ENCODE assay signal across 28 mouse cellular contexts in the genomic region with DNA sequence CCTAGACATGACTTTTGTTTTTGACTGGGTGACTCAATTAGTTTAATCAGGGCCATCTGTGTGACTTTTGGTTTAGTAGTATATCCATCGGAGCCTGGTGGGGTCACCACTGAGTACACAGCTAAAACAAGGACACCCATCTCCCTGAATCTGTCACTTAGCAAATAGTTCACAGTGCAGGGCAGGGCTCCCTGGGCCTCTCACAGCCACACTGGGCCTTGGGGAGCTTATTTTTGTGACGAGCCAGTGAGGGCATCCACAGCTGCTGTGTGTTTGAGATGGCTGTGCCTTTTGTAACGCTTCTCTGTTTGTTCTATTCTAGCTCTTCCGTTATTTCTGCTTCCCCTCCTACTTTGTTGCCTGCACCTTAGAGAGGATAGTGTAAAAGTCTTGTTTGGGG.
A peak's percentile ranks its signal among the peaks of the same experiment; 100 is the strongest.
DNase-seq lines count a peak whose midpoint lies in the region; ATAC-seq and TF ChIP-seq lines count a peak whose summit lies in the region.
"Had no signal": no experiment of that assay in that cellular context is flagged by ENCODE, and none has a peak within 500 bp of the region (broad histone marks: within the 10 kb centered on the region; RNA-seq: fewer than 3 reads in every experiment).

No protein-coding gene starts in this region.

- WGBS in liver, postnatal 0 days (ENCODE audit: insufficient replicate concordance), result 57% methylated on average over 4 of the region's 4 CpGs
- 73% methylated on average over 4 of the region's 4 CpGs for WGBS in liver, embryonic 12.5 days (ENCODE audit: insufficient replicate concordance)
- 83% methylated on average over 4 of the region's 4 CpGs for WGBS in forebrain, embryonic 12.5 days

- H3K4me3 ChIP-seq in liver, postnatal 0 days (ENCODE audit: low read depth, low read length), result no peak overlapping the region
- H3K4me3 ChIP-seq in liver, embryonic 12.5 days, result no peak overlapping the region
- no peak overlapping the region for H3K4me3 ChIP-seq in brown adipose tissue, adult 24 weeks (ENCODE audit: insufficient read depth, low read depth, low read length)
- no peak overlapping the region for H3K4me3 ChIP-seq in forebrain, embryonic 12.5 days (replicated peaks)
- H3K4me3 ChIP-seq: heart, embryonic 12.5 days; layer of hippocampus, adult 2 months; left cerebral cortex, adult 2 months; limb, embryonic 13.5 days; megakaryocyte, embryonic 14.5 days; midbrain, embryonic 12.5 days; myocyte; neural tube, embryonic 13.5 days had no signal

- H3K27me3 ChIP-seq in liver, postnatal 0 days (ENCODE audit: insufficient read depth, low read length), result no peaks in the 10 kb centered on the region
- H3K27me3 ChIP-seq in liver, embryonic 12.5 days (replicated peaks), result no peaks in the 10 kb centered on the region
- 0 out of 2 replicates have a peak, but pooled peaks cover 8% of the 10 kb centered on the region for H3K27me3 ChIP-seq in forebrain, embryonic 12.5 days
- H3K27me3 ChIP-seq: heart, embryonic 12.5 days; limb, embryonic 13.5 days had no signal

- TF ChIP-seq EP300 in liver, postnatal 0 days (IDR thresholded peaks at IDR 0.05; ENCODE audit: low read depth), result no peak

- DNase-seq in liver, postnatal 0 days, result no peak
- DNase-seq in A20 (ENCODE audit: low read depth, low spot score), result peak; percentile 50
- peak; percentile 79 for DNase-seq in CD4-positive helper T cell, adult 2 months (ENCODE audit: low read depth, low spot score)
- DNase-seq in ovary, postnatal 36 days (ENCODE audit: low spot score), result no peak
- DNase-seq: adrenal gland, adult 8-10 months; cerebellum, adult 8-10 months; cerebellum, postnatal 36 days; heart, postnatal 10 days; kidney, adult 11 months; kidney, postnatal 36 days; lung, adult 18-20 months; lung, postnatal 4 days; right cerebral cortex, postnatal 25 days had no signal

- no peak for ATAC-seq in liver, postnatal 0 days
- ATAC-seq in liver, embryonic 12.5 days, result no peak
- ATAC-seq in forebrain, embryonic 12.5 days (ENCODE audit: low FRiP score), result no peak
- ATAC-seq: forebrain, embryonic 14.5 days; lung, postnatal 0 days had no signal

- TF ChIP-seq CTCF in liver, postnatal 0 days (IDR thresholded peaks at IDR 0.05; ENCODE audit: low read depth), result 0 out of 2 replicates have a peak, but pooled peaks have one; percentile 21

- H3K27ac ChIP-seq in liver, postnatal 0 days (ENCODE audit: low read depth), result 0 out of 2 replicates have a peak overlapping the region, but pooled peaks have one; percentile 29
- H3K27ac ChIP-seq in liver, embryonic 12.5 days, result no peak overlapping the region
- 0 out of 2 replicates have a peak overlapping the region, but pooled peaks have one; percentile 8 for H3K27ac ChIP-seq in brown adipose tissue, adult 24 weeks (replicated peaks; ENCODE audit: low read depth, low read length)
- no peak overlapping the region for H3K27ac ChIP-seq in forebrain, embryonic 12.5 days
- H3K27ac ChIP-seq: hindbrain, embryonic 14.5 days; layer of hippocampus, adult 2 months; left cerebral cortex, adult 2 months; limb, embryonic 13.5 days; midbrain, embryonic 12.5 days; neural tube, embryonic 13.5 days had no signal

- no peak overlapping the region for H3K9ac ChIP-seq in liver, postnatal 0 days (replicated peaks)
- H3K9ac ChIP-seq in liver, embryonic 12.5 days, result no peak overlapping the region
- H3K9ac ChIP-seq in forebrain, embryonic 12.5 days, result no peak overlapping the region
- H3K9ac ChIP-seq: heart, embryonic 12.5 days; hindbrain, embryonic 14.5 days; limb, embryonic 13.5 days; midbrain, embryonic 12.5 days; neural tube, embryonic 13.5 days had no signal

- H3K4me1 ChIP-seq in liver, postnatal 0 days (ENCODE audit: insufficient read depth), result peaks cover 8% of the 10 kb centered on the region
- peaks cover 10% of the 10 kb centered on the region; the same call in 1 of the 2 replicates for H3K4me1 ChIP-seq in liver, embryonic 12.5 days
- peaks cover 47% of the 10 kb centered on the region for H3K4me1 ChIP-seq in brown adipose tissue, adult 24 weeks (ENCODE audit: control insufficient read depth, insufficient read depth, insufficient read length, low read length)
- no peaks in the 10 kb centered on the region for H3K4me1 ChIP-seq in forebrain, embryonic 12.5 days
- H3K4me1 ChIP-seq: megakaryocyte, embryonic 14.5 days; midbrain, embryonic 12.5 days; neural tube, embryonic 13.5 days had no signal

- peaks cover 14% of the 10 kb centered on the region for H3K36me3 ChIP-seq in liver, postnatal 0 days (replicated peaks; ENCODE audit: insufficient read depth, low read length)
- H3K36me3 ChIP-seq in liver, embryonic 12.5 days, result no peaks in the 10 kb centered on the region
- H3K36me3 ChIP-seq in forebrain, embryonic 12.5 days (replicated peaks), result no peaks in the 10 kb centered on the region
- H3K36me3 ChIP-seq: midbrain, embryonic 12.5 days; neural tube, embryonic 13.5 days had no signal

- H3K9me3 ChIP-seq in liver, postnatal 0 days (ENCODE audit: low read length), result no peaks in the 10 kb centered on the region
- H3K9me3 ChIP-seq in liver, embryonic 12.5 days (replicated peaks), result no peaks in the 10 kb centered on the region
- H3K9me3 ChIP-seq in forebrain, embryonic 12.5 days, result no peaks in the 10 kb centered on the region; the same call in 1 of the 2 replicates
- H3K9me3 ChIP-seq: heart, embryonic 12.5 days; midbrain, embryonic 12.5 days; neural tube, embryonic 13.5 days had no signal

- H3K4me2 ChIP-seq in liver, postnatal 0 days (ENCODE audit: low read depth, low read length), result no peak overlapping the region
- no peak overlapping the region for H3K4me2 ChIP-seq in liver, embryonic 12.5 days
- no peak overlapping the region for H3K4me2 ChIP-seq in forebrain, embryonic 12.5 days
- H3K4me2 ChIP-seq: heart, embryonic 12.5 days; hindbrain, embryonic 14.5 days; limb, embryonic 13.5 days; liver, embryonic 11.5 days; midbrain, embryonic 12.5 days; neural tube, embryonic 13.5 days had no signal

Comparison
In these comparisons a context has a peak if more than half of its experiments do, and no peak if none do; other contexts are left out.
1. H3K27ac ChIP-seq: peak in liver, postnatal 0 days (single experiment) and brown adipose tissue, adult 24 weeks (single experiment); none in liver, embryonic 12.5 days (single experiment) and forebrain, embryonic 12.5 days (single experiment).
2. DNase-seq: peak in A20 (single experiment) and CD4-positive helper T cell, adult 2 months (single experiment); none in liver, postnatal 0 days (single experiment) and ovary, postnatal 36 days (single experiment).